Mouse (Mus musculus): ENCODE data around the gene Metrn. TPM values are rescaled to one million over a fixed set of nuclear protein-coding genes. Genes with fewer than 3 reads are reported as not detected.

Metrn gene
- polyA plus RNA-seq, 1 experiment from 2014 or later, result 38.8 TPM

DNA sequence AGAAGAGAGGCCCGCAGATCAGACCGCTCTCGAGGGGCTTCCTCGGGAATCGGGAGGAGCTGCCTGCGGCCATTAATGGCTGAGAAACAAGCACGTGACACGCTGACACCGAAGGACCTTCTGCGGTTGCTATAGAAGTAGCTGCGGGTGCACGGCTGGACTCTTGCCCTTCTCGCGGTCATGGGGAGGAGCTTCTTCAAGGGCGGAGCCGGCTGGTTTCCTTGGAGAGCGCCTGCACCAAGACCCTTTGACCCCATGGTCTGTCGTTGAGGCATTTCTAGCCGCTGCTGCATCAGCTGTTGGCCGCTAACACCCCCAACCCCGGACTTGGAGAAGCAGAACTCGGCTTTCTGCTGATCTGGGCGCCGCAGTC is 36.3 kb upstream of the Metrn start, which contains the start of gene Stub1:
Gene Stub1 (minus strand): TSS at position 114 of the 373 bp plus-strand sequence.
- H3K36me3 ChIP-seq (ENCODE audit: control insufficient read depth, insufficient read depth, low read length), result peaks cover 19% of the 10 kb centered on the region
- peak; percentile 58 for ATAC-seq (ENCODE audit: insufficient read depth, low FRiP score, low TSS enrichment)
- WGBS, result under 1% methylated on average over 24 of the region's 24 CpGs
- H3K9ac ChIP-seq (ENCODE audit: low read length), result peak within 1 kb of the TSS; percentile 89
- peaks cover 71% of the 10 kb centered on the region for H3K4me1 ChIP-seq (ENCODE audit: control insufficient read depth, insufficient read depth, low read length)
- peak within 1 kb of the TSS; percentile 85 for H3K4me3 ChIP-seq (ENCODE audit: low read depth, low read length)
- peak within 1 kb of the TSS; percentile 94 for H3K27ac ChIP-seq (ENCODE audit: low read depth, low read length)
- H3K9me3 ChIP-seq (ENCODE audit: control insufficient read depth, low read length), result no peaks in the 10 kb centered on the region
- H3K27me3 ChIP-seq (ENCODE audit: control insufficient read depth, insufficient read depth, low read length), result no peaks in the 10 kb centered on the region
- peak within 1 kb of the TSS; percentile 96 for H3K4me2 ChIP-seq (ENCODE audit: low read depth)
- no peak for DNase-seq (ENCODE audit: low spot score)

DNA sequence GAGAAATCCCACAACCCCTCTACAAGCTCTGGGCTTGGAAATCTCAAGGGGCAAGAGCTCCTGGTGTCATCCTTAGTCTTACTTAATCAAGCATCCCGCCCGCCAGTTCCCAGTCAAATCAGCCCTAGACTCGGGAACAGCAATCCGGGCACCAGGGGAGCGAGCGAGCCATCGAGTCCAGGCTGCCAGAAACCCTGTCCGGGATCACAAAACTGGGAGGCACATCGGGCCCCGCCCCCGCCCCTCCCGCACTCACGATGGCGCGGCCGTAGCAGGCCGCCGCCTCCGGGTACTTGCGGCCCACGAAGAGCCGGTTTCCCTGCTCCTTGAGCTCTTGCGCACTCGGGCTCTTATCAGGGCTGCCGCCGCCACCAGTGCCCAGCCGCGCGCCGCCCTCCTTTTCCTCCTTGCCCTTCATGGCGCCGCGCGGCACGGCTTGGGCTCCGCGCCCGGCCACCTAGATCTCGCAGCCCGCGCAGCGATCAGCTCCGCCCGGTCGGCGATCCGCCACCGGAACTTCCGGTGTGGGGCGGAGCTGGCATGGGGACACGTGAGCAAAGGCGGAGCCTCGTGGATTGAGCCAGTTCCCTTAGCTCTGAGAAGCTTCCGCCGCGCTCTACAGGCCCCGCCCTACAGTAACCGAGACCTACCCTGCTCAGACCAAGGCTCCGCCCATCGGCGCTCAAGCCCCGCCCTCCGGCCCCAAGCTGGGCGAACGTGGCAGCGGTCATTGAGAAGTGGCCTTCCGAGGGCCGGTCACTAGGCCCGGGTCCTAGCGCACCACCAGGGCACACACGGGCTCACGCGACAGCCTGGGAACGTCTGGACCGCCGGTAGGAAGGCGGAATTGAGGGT is 35.7 kb upstream of the Metrn start:
- peaks cover 66% of the 10 kb centered on the region for H3K4me1 ChIP-seq (ENCODE audit: control insufficient read depth, insufficient read depth, low read length)
- WGBS, result under 1% methylated on average over 64 of the region's 77 CpGs

GRCm38 (mm10) chr17:25831451-25832281 is 34.7 kb upstream of the Metrn start:
- Histone ChIP-seq H3K4me3 (ENCODE audit: low read depth, low read length) (peak overlapping the region; percentile 85), H3K9me3 (ENCODE audit: control insufficient read depth, low read length) (no peaks in the 10 kb centered on the region), H3K27ac (ENCODE audit: low read depth, low read length) (no peak overlapping the region), H3K36me3 (ENCODE audit: control insufficient read depth, insufficient read depth, low read length) (peaks cover 19% of the 10 kb centered on the region), H3K9ac (ENCODE audit: low read length) (peak overlapping the region; percentile 89), H3K27me3 (ENCODE audit: control insufficient read depth, insufficient read depth, low read length) (no peaks in the 10 kb centered on the region), H3K4me2 (ENCODE audit: low read depth) (peak overlapping the region; percentile 96), H3K4me1 (ENCODE audit: control insufficient read depth, insufficient read depth, low read length) (peaks cover 60% of the 10 kb centered on the region)
- no peak for DNase-seq (ENCODE audit: low spot score)
- no peak for ATAC-seq (ENCODE audit: insufficient read depth, low FRiP score, low TSS enrichment)
- 66% methylated on average over 21 of the region's 21 CpGs for WGBS

More for the DNA sequence above, 35.7 kb upstream of the Metrn start:
- H3K9ac ChIP-seq (ENCODE audit: low read length), result peak overlapping the region; percentile 89
- peak overlapping the region; percentile 85 for H3K4me3 ChIP-seq (ENCODE audit: low read depth, low read length)
- peak overlapping the region; percentile 94 for H3K27ac ChIP-seq (ENCODE audit: low read depth, low read length)
- ATAC-seq (ENCODE audit: insufficient read depth, low FRiP score, low TSS enrichment) (peak; percentile 86), DNase-seq (ENCODE audit: low spot score) (peak; percentile 100)
- H3K36me3 ChIP-seq (ENCODE audit: control insufficient read depth, insufficient read depth, low read length), result peaks cover 19% of the 10 kb centered on the region
- no peaks in the 10 kb centered on the region for H3K27me3 ChIP-seq (ENCODE audit: control insufficient read depth, insufficient read depth, low read length)
- H3K9me3 ChIP-seq (ENCODE audit: control insufficient read depth, low read length), result no peaks in the 10 kb centered on the region
- peak overlapping the region; percentile 96 for H3K4me2 ChIP-seq (ENCODE audit: low read depth)

- H3K4me1 ChIP-seq (ENCODE audit: control insufficient read depth, insufficient read depth, low read length), result peaks cover 55% of the 10 kb centered on the region
- ATAC-seq (ENCODE audit: insufficient read depth, low FRiP score, low TSS enrichment), result no peak
- H3K36me3 ChIP-seq (ENCODE audit: control insufficient read depth, insufficient read depth, low read length), result peaks cover 19% of the 10 kb centered on the region
- no peak overlapping the region for H3K27ac ChIP-seq (ENCODE audit: low read depth, low read length)
- peak overlapping the region; percentile 85 for H3K4me3 ChIP-seq (ENCODE audit: low read depth, low read length)
- DNase-seq (ENCODE audit: low spot score), result no peak
- no peak overlapping the region for H3K9ac ChIP-seq (ENCODE audit: low read length)
- 85% methylated on average over 14 of the region's 14 CpGs for WGBS
- no peaks in the 10 kb centered on the region for H3K9me3 ChIP-seq (ENCODE audit: control insufficient read depth, low read length)
- H3K4me2 ChIP-seq (ENCODE audit: low read depth), result peak overlapping the region; percentile 96
- no peaks in the 10 kb centered on the region for H3K27me3 ChIP-seq (ENCODE audit: control insufficient read depth, insufficient read depth, low read length)
These were observed 34.0 kb upstream of the Metrn start for GRCm38 (mm10) chr17:25830806-25831431.

GRCm38 (mm10) chr17:25830200-25830753 is 33.3 kb upstream of the Metrn start:
- Histone ChIP-seq H3K4me2 (ENCODE audit: low read depth) (peak overlapping the region; percentile 82), H3K9me3 (ENCODE audit: control insufficient read depth, low read length) (no peaks in the 10 kb centered on the region), H3K36me3 (ENCODE audit: control insufficient read depth, insufficient read depth, low read length) (peaks cover 19% of the 10 kb centered on the region), H3K27me3 (ENCODE audit: control insufficient read depth, insufficient read depth, low read length) (no peaks in the 10 kb centered on the region), H3K4me3 (ENCODE audit: low read depth, low read length) (peak overlapping the region; percentile 46), H3K27ac (ENCODE audit: low read depth, low read length) (no peak overlapping the region), H3K4me1 (ENCODE audit: control insufficient read depth, insufficient read depth, low read length) (peaks cover 55% of the 10 kb centered on the region), H3K9ac (ENCODE audit: low read length) (no peak overlapping the region)
- WGBS, result 87% methylated on average over 4 of the region's 4 CpGs
- ATAC-seq (ENCODE audit: insufficient read depth, low FRiP score, low TSS enrichment), result no peak
- no peak for DNase-seq (ENCODE audit: low spot score)

DNA sequence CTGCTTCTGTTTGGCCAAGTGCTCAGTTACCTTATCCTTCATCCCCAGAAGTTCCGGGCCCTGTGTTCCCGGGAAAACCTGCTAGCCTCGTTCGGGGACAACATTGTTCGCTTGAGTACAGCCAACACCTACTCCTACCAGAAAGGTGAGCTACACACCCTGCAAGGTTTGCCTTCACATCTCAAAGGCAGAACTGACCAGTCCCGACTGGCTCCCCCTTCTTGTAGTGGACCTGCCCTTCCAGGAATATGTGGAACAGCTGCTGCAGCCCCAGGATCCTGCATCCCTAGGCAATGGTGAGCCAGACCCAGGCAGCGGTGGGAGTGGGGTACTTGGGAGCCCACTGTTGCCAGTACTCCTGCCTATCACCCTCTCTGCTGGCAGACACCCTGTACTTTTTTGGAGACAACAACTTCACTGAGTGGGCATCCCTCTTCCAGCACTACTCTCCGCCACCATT is 32.7 kb upstream of the Metrn start:
- Histone ChIP-seq H3K4me2 (ENCODE audit: low read depth) (peak overlapping the region; percentile 82), H3K4me3 (ENCODE audit: low read depth, low read length) (peak overlapping the region; percentile 46), H3K36me3 (ENCODE audit: control insufficient read depth, insufficient read depth, low read length) (peaks cover 15% of the 10 kb centered on the region), H3K9me3 (ENCODE audit: control insufficient read depth, low read length) (no peaks in the 10 kb centered on the region), H3K27me3 (ENCODE audit: control insufficient read depth, insufficient read depth, low read length) (no peaks in the 10 kb centered on the region), H3K4me1 (ENCODE audit: control insufficient read depth, insufficient read depth, low read length) (peaks cover 50% of the 10 kb centered on the region), H3K9ac (ENCODE audit: low read length) (peak overlapping the region; percentile 77), H3K27ac (ENCODE audit: low read depth, low read length) (peak overlapping the region; percentile 63)
- DNase-seq (ENCODE audit: low spot score) (no peak), ATAC-seq (ENCODE audit: insufficient read depth, low FRiP score, low TSS enrichment) (no peak)
- WGBS, result 48% methylated on average over 8 of the region's 8 CpGs

DNA sequence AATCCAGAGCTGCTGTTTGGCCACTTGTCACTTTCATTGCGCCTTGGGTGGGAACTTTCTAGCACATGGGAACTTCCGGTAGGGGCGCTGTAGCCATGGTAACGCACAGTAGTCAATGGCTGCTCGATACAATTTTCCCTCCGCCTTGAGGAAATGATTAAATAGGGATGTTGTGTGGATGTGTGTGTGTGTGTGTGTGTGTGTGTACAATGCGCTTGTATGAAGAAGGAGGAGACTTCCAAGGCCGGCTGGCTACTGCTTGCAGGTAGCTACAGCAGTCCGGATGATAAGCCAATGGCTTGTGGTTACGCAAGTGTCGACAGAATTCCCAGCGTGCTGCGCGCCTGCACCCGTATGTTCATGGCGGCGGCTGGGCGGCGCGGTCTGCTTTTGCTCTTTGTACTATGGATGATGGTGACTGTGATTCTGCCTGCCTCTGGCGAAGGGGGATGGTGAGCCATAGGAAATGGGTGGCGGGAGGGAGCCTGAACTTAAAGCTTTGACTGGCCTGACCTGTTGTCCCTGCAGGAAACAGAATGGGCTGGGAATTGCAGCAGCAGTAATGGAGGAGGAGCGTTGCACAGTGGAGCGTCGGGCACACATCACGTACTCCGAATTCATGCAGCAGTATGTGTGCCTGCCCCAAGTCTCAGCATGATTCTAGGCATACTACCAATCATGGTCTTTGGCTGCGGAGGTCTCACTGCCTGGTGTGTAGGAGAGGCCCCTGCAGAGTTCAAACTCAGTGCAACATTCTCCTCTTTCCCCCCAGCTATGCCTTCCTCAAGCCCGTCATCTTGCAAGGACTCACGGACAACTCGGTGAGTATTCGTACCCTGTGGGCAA is 32.0 kb upstream of the Metrn start, which contains the start of gene Jmjd8:
Gene Jmjd8 (plus strand): TSS at position 156 of the 846 bp plus-strand sequence.
- DNase-seq (ENCODE audit: low spot score) (peak; percentile 85), ATAC-seq (ENCODE audit: insufficient read depth, low FRiP score, low TSS enrichment) (peak; percentile 36)
- Histone ChIP-seq H3K27ac (ENCODE audit: low read depth, low read length) (peak within 1 kb of the TSS; percentile 63), H3K4me2 (ENCODE audit: low read depth) (peak within 1 kb of the TSS; percentile 82), H3K36me3 (ENCODE audit: control insufficient read depth, insufficient read depth, low read length) (peaks cover 15% of the 10 kb centered on the region), H3K27me3 (ENCODE audit: control insufficient read depth, insufficient read depth, low read length) (no peaks in the 10 kb centered on the region), H3K4me3 (ENCODE audit: low read depth, low read length) (peak within 1 kb of the TSS; percentile 46), H3K9me3 (ENCODE audit: control insufficient read depth, low read length) (no peaks in the 10 kb centered on the region), H3K4me1 (ENCODE audit: control insufficient read depth, insufficient read depth, low read length) (peaks cover 50% of the 10 kb centered on the region), H3K9ac (ENCODE audit: low read length) (peak within 1 kb of the TSS; percentile 77)
- WGBS, result under 1% methylated on average over 32 of the region's 32 CpGs
